Mouse (Mus musculus) MEL (cell line): ENCODE data around the gene Rnase2b. TPM values are rescaled to one million over a fixed set of nuclear protein-coding genes. Genes with fewer than 3 reads are reported as not detected.

Source experiments
- DNase-seq: peaks from one replicate; pipeline ENCODE4 v3.0.0; 2011; ENCODE audit warnings: low read depth, low spot score
- H3K27ac ChIP-seq: 2 replicates; pipeline ENCODE4 v1.5.1; 2012; ENCODE audit warnings: low read depth, mild to moderate bottlenecking, control low read depth, low read length, moderate library complexity; ENCODE audit not compliant: control insufficient read depth
- H3K27me3 ChIP-seq, 2 experiments: fragments of 150-350 bp in 1 of 2; sonication (generic) in 1 of 2; 2 replicates each; pipeline ENCODE4 v1.6.1; 2012; ENCODE audit warnings: low read length in 2 of 2, mild to moderate bottlenecking in 2 of 2, improper control_type of control experiment in 1 of 2, moderate library complexity in 1 of 2; ENCODE audit not compliant: insufficient read depth in 2 of 2, control insufficient read depth in 1 of 2
- H3K36me3 ChIP-seq, 2 experiments: 2 replicates each; pipeline ENCODE4 v1.6.1; 2012 to 2014; ENCODE audit warnings: low read length in 2 of 2, improper control_type of control experiment in 1 of 2, inconsistent platforms in 1 of 2, mild to moderate bottlenecking in 1 of 2; ENCODE audit not compliant: insufficient read depth in 2 of 2, control insufficient read depth in 1 of 2
- H3K4me1 ChIP-seq, 2 experiments: fragments of 150-350 bp in 1 of 2; sonication (generic) in 1 of 2; 2 replicates each; pipeline ENCODE4 v1.6.1; 2012; ENCODE audit warnings: low read length in 2 of 2, improper control_type of control experiment in 1 of 2, mild to moderate bottlenecking in 1 of 2; ENCODE audit not compliant: insufficient read depth in 2 of 2, control insufficient read depth in 1 of 2
- H3K4me3 ChIP-seq, 2 experiments: fragments of 150-350 bp in 1 of 2; sonication (generic) in 1 of 2; 2 replicates each; pipeline ENCODE4 v1.5.1; 2012; ENCODE audit warnings: low read depth in 2 of 2, low read length in 2 of 2, mild to moderate bottlenecking in 2 of 2, moderate library complexity in 2 of 2, control low read depth in 1 of 2, improper control_type of control experiment in 1 of 2; ENCODE audit not compliant: control insufficient read depth in 1 of 2, insufficient read depth in 1 of 2
- H3K79me2 ChIP-seq: 2 replicates; pipeline ENCODE4 v1.6.1; 2012; ENCODE audit warnings: mild to moderate bottlenecking, low read length, moderate library complexity; ENCODE audit not compliant: control insufficient read depth, poor library complexity, insufficient read depth
- H3K9ac ChIP-seq: 2 replicates; pipeline ENCODE4 v1.6.1; 2012; ENCODE audit warnings: low read depth, mild to moderate bottlenecking, control low read depth, low read length, moderate library complexity; ENCODE audit not compliant: control insufficient read depth, poor library complexity, severe bottlenecking
- H3K9me3 ChIP-seq: fragments of 150-350 bp; sonication (generic); replicated peaks from 2 replicates; pipeline ENCODE4 v1.6.1; 2012; ENCODE audit warnings: mild to moderate bottlenecking, low read length, improper control_type of control experiment, moderate library complexity; ENCODE audit not compliant: insufficient read depth
- CHD1 ChIP-seq: IDR thresholded peaks from 2 replicates; pipeline ENCODE4 v1.6.1; 2012; ENCODE audit warnings: low read depth, mild to moderate bottlenecking, inconsistent platforms, low read length, improper control_type of control experiment
- CHD2 ChIP-seq: IDR thresholded peaks from 2 replicates; pipeline ENCODE4 v1.6.1; 2011; ENCODE audit warnings: low read length, improper control_type of control experiment
- E2F4 ChIP-seq: IDR thresholded peaks from 2 replicates; pipeline ENCODE4 v1.6.1; 2011; ENCODE audit warnings: low read depth, low read length, improper control_type of control experiment, borderline replicate concordance
- GATA1 ChIP-seq: IDR thresholded peaks from 2 replicates; pipeline ENCODE4 v1.6.1; 2011; ENCODE audit warnings: low read depth, low read length, improper control_type of control experiment
- KAT2A ChIP-seq: conservative IDR thresholded peaks from 2 replicates; pipeline ENCODE4 v1.6.1; 2012; ENCODE audit warnings: low read depth, low read length, improper control_type of control experiment, inconsistent platforms
- MAFK ChIP-seq: IDR thresholded peaks from 2 replicates; pipeline ENCODE4 v1.6.1; 2011; ENCODE audit warnings: low read depth, mild to moderate bottlenecking, low read length, improper control_type of control experiment, borderline replicate concordance
- MAZ ChIP-seq: IDR thresholded peaks from 2 replicates; pipeline ENCODE4 v1.6.1; 2012; ENCODE audit warnings: low read depth, mild to moderate bottlenecking, inconsistent platforms, low read length, improper control_type of control experiment
- MXI1 ChIP-seq: IDR thresholded peaks from 2 replicates; pipeline ENCODE4 v1.6.1; 2011; ENCODE audit warnings: mild to moderate bottlenecking, low read depth, low read length, improper control_type of control experiment
- NELFE ChIP-seq: IDR thresholded peaks from 2 replicates; pipeline ENCODE4 v1.6.1; 2011; ENCODE audit warnings: low read depth, low read length, improper control_type of control experiment
- POLR2A ChIP-seq, 2 experiments: IDR thresholded peaks; 2 replicates each; pipeline ENCODE4 v1.6.1; 2011 to 2012; ENCODE audit warnings: low read length in 2 of 2, mild to moderate bottlenecking in 2 of 2, control low read depth in 1 of 2, improper control_type of control experiment in 1 of 2, low read depth in 1 of 2, moderate library complexity in 1 of 2; ENCODE audit not compliant: control insufficient read depth in 1 of 2, insufficient read depth in 1 of 2, poor library complexity in 1 of 2
- POLR2AphosphoS2 ChIP-seq: IDR thresholded peaks from 2 replicates; pipeline ENCODE4 v1.6.1; 2011; ENCODE audit warnings: low read length, improper control_type of control experiment
- RCOR1 ChIP-seq: IDR thresholded peaks from 2 replicates; pipeline ENCODE4 v1.6.1; 2012; ENCODE audit warnings: low read depth, mild to moderate bottlenecking, inconsistent platforms, low read length, improper control_type of control experiment
- SIN3A ChIP-seq: IDR thresholded peaks from 2 replicates; pipeline ENCODE4 v1.6.1; 2012; ENCODE audit warnings: low read length, improper control_type of control experiment, inconsistent platforms
- SMC3 ChIP-seq: IDR thresholded peaks from 2 replicates; pipeline ENCODE4 v1.6.1; 2011; ENCODE audit warnings: low read depth, low read length, improper control_type of control experiment
- TAL1 ChIP-seq: IDR thresholded peaks from 2 replicates; pipeline ENCODE4 v1.6.1; 2012; ENCODE audit warnings: mild to moderate bottlenecking, inconsistent platforms, low read length, moderate library complexity, mixed read lengths
- USF2 ChIP-seq, 2 experiments: IDR thresholded peaks; 2 replicates each; pipeline ENCODE4 v1.6.1; 2011 to 2012; ENCODE audit warnings: improper control_type of control experiment in 2 of 2, low read length in 2 of 2, borderline replicate concordance in 1 of 2, inconsistent platforms in 1 of 2, low read depth in 1 of 2, mild to moderate bottlenecking in 1 of 2; ENCODE audit not compliant: insufficient read depth in 1 of 2
- polyA plus RNA-seq, 2 experiments: library from polyadenylated mRNA; stranded (reverse) in 1 of 2; unstranded in 1 of 2; fragments of >175 nt in 1 of 2; fragments of >200 nt in 1 of 2; gene quantifications; 2 replicates each; pipeline versions ENCODE4 v1.2.1 to v1.2.4; 2012; ENCODE audit warnings: low replicate concordance in 2 of 2, low read depth in 1 of 2; ENCODE audit not compliant: insufficient read length in 2 of 2, insufficient read depth in 1 of 2, missing spikeins in 1 of 2
- total RNA-seq: library from RNA; depleted of rRNA; stranded (reverse); fragments of 300-350 nt; gene quantifications from 2 replicates; pipeline ENCODE4 v1.2.3, GENCODE M21; 2012

The Rnase2b gene
- total and polyA plus RNA-seq, 3 experiments: not detected

- TF ChIP-seq GATA1: peak; percentile 43; the same call in 1 of the 2 replicates
These were observed 29.7 kb upstream of the Rnase2b start (continued) for GRCm38 (mm10) chr14:51132372-51132771.

GRCm38 (mm10) chr14:51140342-51140741 is 21.7 kb upstream of the Rnase2b start:
- Histone ChIP-seq H3K9me3 (no peaks in the 10 kb centered on the region), H3K79me2 (no peaks in the 10 kb centered on the region), H3K4me1 (peaks cover 7 to 12% of the 10 kb centered on the region in 2 experiments), H3K9ac (no peak overlapping the region), H3K36me3 (peaks cover 0 to 20% of the 10 kb centered on the region in 2 experiments; a peak in 2 of 4 replicates), H3K4me3 (no peak overlapping the region), H3K27ac (no peak overlapping the region), H3K27me3 (no peaks in the 10 kb centered on the region)
- peak; percentile 37 for DNase-seq
- TF ChIP-seq E2F4: no peak

GRCm38 (mm10) chr14:51142119-51142518 is 19.9 kb upstream of the Rnase2b start:
- Histone ChIP-seq H3K79me2 (no peaks in the 10 kb centered on the region), H3K27ac (no peak overlapping the region), H3K4me3 (no peak overlapping the region), H3K9me3 (no peaks in the 10 kb centered on the region), H3K27me3 (no peaks in the 10 kb centered on the region), H3K36me3 (peaks cover 0 to 20% of the 10 kb centered on the region in 2 experiments; a peak in 2 of 4 replicates), H3K4me1 (peaks cover 7 to 16% of the 10 kb centered on the region in 2 experiments), H3K9ac (no peak overlapping the region)
- DNase-seq: no peak
- no peak for TF ChIP-seq SMC3
- TF ChIP-seq KAT2A: no peak
- TF ChIP-seq MXI1: no peak
- no peak for TF ChIP-seq CHD2
- no peak for TF ChIP-seq POLR2A (IDR thresholded peaks at IDR 0.05; ENCODE audit: control insufficient read depth in 1 of 2, insufficient read depth in 1 of 2, low read depth in 1 of 2, low read length in 2 of 2, poor library complexity in 1 of 2)
- TF ChIP-seq MAZ: no peak
- TF ChIP-seq NELFE: no peak
- TF ChIP-seq CHD1: no peak
- TF ChIP-seq MAFK: no peak
- no peak for TF ChIP-seq RCOR1
- TF ChIP-seq POLR2AphosphoS2: no peak
- TF ChIP-seq SIN3A: no peak
- no peak for TF ChIP-seq USF2 (IDR thresholded peaks at IDR 0.05; ENCODE audit: borderline replicate concordance in 1 of 2, insufficient read depth in 1 of 2, low read depth in 1 of 2, low read length in 2 of 2)
- TF ChIP-seq TAL1: no peak
